Mouse (Mus musculus) limb, embryonic 12.5 days (tissue): ENCODE measurements around the gene Suclg2. TPM values are rescaled to one million over a fixed set of nuclear protein-coding genes. Genes with fewer than 3 reads are reported as not detected.

Source experiments
- ATAC-seq: fragments of 200-750 bp; cut with Nextera tagmentation; 2 replicates; pipeline ENCODE4 v1.8.0; 2017; ENCODE audit warnings: low read depth, moderate TSS enrichment; ENCODE audit not compliant: insufficient number of reproducible peaks, insufficient read depth, low FRiP score, low TSS enrichment
- H3K27ac ChIP-seq: fragments of 300-500 bp; sonication (generic); 2 replicates; pipeline ENCODE4 v1.5.1; 2016; ENCODE audit warnings: mild to moderate bottlenecking, moderate library complexity
- H3K27me3 ChIP-seq: fragments of 300-500 bp; sonication (generic); 2 replicates; pipeline ENCODE4 v1.6.1; 2016; ENCODE audit warnings: mild to moderate bottlenecking, moderate library complexity
- H3K36me3 ChIP-seq: fragments of 300-500 bp; sonication (generic); 2 replicates; pipeline ENCODE4 v1.6.1; 2016; ENCODE audit warnings: mild to moderate bottlenecking, moderate library complexity
- H3K4me1 ChIP-seq: fragments of 300-500 bp; sonication (generic); replicated peaks from 2 replicates; pipeline ENCODE4 v1.6.1; 2016
- H3K4me2 ChIP-seq: fragments of 300-500 bp; sonication (generic); 2 replicates; pipeline ENCODE4 v1.6.1; 2016; ENCODE audit warnings: mild to moderate bottlenecking, moderate library complexity
- H3K4me3 ChIP-seq: fragments of 300-500 bp; sonication (generic); replicated peaks from 2 replicates; pipeline ENCODE4 v1.5.1; 2016; ENCODE audit warnings: mild to moderate bottlenecking
- H3K9ac ChIP-seq: fragments of 300-500 bp; sonication (generic); replicated peaks from 2 replicates; pipeline ENCODE4 v1.6.1; 2016; ENCODE audit warnings: mild to moderate bottlenecking, moderate library complexity
- H3K9me3 ChIP-seq: fragments of 300-500 bp; sonication (generic); 2 replicates; pipeline ENCODE4 v1.6.1; 2016; ENCODE audit warnings: mild to moderate bottlenecking, moderate library complexity
- WGBS: fragments of 180-500 bp; shearing (Covaris S2); methylation state at CpG from one replicate; pipeline ENCODE4 v1.1.7; 2016; 5-methylcytosine and 5-hydroxymethylcytosine counted together
- polyA plus RNA-seq: library from polyadenylated mRNA; unstranded; fragments of >200 nt; fragmentation: Nextera tagmentation; extraction: Ambion mirVana; gene quantifications from 2 replicates; pipeline ENCODE4 v1.2.1, GENCODE M21; 2016

Gene Suclg2
- polyA plus RNA-seq, 1 experiment from 2014 or later = 51.4 TPM

GRCm38 (mm10) chr6:95699326-95699725 is 19.3 kb downstream of the Suclg2 start:
- WGBS = 84% methylated on average over 3 of the region's 3 CpGs
- H3K9me3 ChIP-seq = no peaks in the 10 kb centered on the region
- H3K27me3 ChIP-seq = no peaks in the 10 kb centered on the region
- H3K4me3 ChIP-seq = no peak overlapping the region
- H3K4me2 ChIP-seq = no peak overlapping the region
- peaks cover 27% of the 10 kb centered on the region for H3K4me1 ChIP-seq
- H3K9ac ChIP-seq = no peak overlapping the region
- no peaks in the 10 kb centered on the region for H3K36me3 ChIP-seq
- no peak overlapping the region for H3K27ac ChIP-seq
- no peak for ATAC-seq

DNA sequence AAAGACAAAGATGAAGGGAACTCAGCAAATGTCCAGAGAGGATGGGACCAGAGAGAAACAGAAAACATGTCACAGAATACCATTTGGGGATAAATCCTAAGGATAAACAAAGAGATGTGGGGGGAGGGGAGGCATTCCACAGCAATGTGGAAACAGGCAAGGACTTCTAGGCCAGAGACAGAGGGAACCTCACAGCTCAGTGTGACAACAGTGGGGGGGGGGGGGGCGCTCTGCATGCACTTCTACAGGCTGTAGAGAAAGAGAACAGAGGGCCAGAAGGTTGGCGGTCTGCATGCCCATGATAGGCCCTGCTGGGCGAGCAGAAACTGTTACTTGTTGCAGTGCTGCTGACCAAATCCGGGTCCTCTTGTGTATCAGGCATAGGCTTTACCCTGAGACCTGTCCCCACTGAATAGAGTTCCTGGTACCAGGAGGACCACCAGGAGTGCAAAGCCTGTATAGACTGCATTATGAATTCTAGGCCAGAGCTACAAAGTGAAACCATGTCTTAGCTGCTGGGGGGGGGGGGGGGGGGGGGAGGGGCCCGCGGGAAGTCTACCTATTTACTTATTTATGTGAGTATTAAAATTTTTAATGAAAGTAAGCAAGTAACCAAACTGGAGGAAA is 20.0 kb downstream of the Suclg2 start:
- peaks cover 27% of the 10 kb centered on the region for H3K4me1 ChIP-seq
- no peak overlapping the region for H3K27ac ChIP-seq

GRCm38 (mm10) chr6:95694910-95695309 is 23.7 kb downstream of the Suclg2 start:
- ATAC-seq = no peak
- no peaks in the 10 kb centered on the region for H3K9me3 ChIP-seq
- H3K9ac ChIP-seq = no peak overlapping the region
- H3K36me3 ChIP-seq = no peaks in the 10 kb centered on the region
- H3K4me3 ChIP-seq = no peak overlapping the region
- H3K27ac ChIP-seq = no peak overlapping the region
- WGBS = 76% methylated on average over 4 of the region's 4 CpGs
- H3K4me2 ChIP-seq = no peak overlapping the region
- peaks cover 19% of the 10 kb centered on the region for H3K4me1 ChIP-seq
- H3K27me3 ChIP-seq = no peaks in the 10 kb centered on the region

More for the DNA sequence above, 20.0 kb downstream of the Suclg2 start:
- 26% methylated on average over 6 of the region's 6 CpGs for WGBS
- ATAC-seq = no peak
- H3K9ac ChIP-seq = no peak overlapping the region
- no peaks in the 10 kb centered on the region for H3K27me3 ChIP-seq
- no peak overlapping the region for H3K4me3 ChIP-seq
- H3K4me2 ChIP-seq = no peak overlapping the region
- no peaks in the 10 kb centered on the region for H3K36me3 ChIP-seq
- H3K9me3 ChIP-seq = no peaks in the 10 kb centered on the region

GRCm38 (mm10) chr6:95685242-95685641 is 33.4 kb downstream of the Suclg2 start:
- H3K4me3 ChIP-seq = no peak overlapping the region
- ATAC-seq = no peak
- H3K4me2 ChIP-seq = no peak overlapping the region
- WGBS = 87% methylated on average over 4 of the region's 4 CpGs
- no peaks in the 10 kb centered on the region for H3K9me3 ChIP-seq
- H3K36me3 ChIP-seq = no peaks in the 10 kb centered on the region
- H3K27ac ChIP-seq = no peak overlapping the region
- no peaks in the 10 kb centered on the region for H3K27me3 ChIP-seq
- H3K9ac ChIP-seq = no peak overlapping the region
- no peaks in the 10 kb centered on the region; the same call in 1 of the 2 replicates for H3K4me1 ChIP-seq

- Histone ChIP-seq H3K36me3 (no peaks in the 10 kb centered on the region), H3K4me1 (peaks cover 9% of the 10 kb centered on the region; the same call in 1 of the 2 replicates), H3K9me3 (no peaks in the 10 kb centered on the region), H3K27ac (0 out of 2 replicates have a peak overlapping the region, but pooled peaks have one; percentile 29), H3K4me3 (no peak overlapping the region), H3K27me3 (no peaks in the 10 kb centered on the region), H3K4me2 (no peak overlapping the region), H3K9ac (no peak overlapping the region)
- 71% methylated on average over 3 of the region's 3 CpGs for WGBS
- no peak for ATAC-seq
These were observed 38.9 kb downstream of the Suclg2 start for GRCm38 (mm10) chr6:95679718-95680117.

- Histone ChIP-seq H3K27ac (no peak overlapping the region), H3K4me3 (no peak overlapping the region), H3K9me3 (no peaks in the 10 kb centered on the region), H3K4me2 (no peak overlapping the region), H3K4me1 (peaks cover 9% of the 10 kb centered on the region; the same call in 1 of the 2 replicates), H3K27me3 (no peaks in the 10 kb centered on the region), H3K36me3 (no peaks in the 10 kb centered on the region), H3K9ac (no peak overlapping the region)
- 51% methylated on average over 3 of the region's 3 CpGs for WGBS
- ATAC-seq = no peak
These were observed 39.3 kb downstream of the Suclg2 start for GRCm38 (mm10) chr6:95679261-95679660.

DNA sequence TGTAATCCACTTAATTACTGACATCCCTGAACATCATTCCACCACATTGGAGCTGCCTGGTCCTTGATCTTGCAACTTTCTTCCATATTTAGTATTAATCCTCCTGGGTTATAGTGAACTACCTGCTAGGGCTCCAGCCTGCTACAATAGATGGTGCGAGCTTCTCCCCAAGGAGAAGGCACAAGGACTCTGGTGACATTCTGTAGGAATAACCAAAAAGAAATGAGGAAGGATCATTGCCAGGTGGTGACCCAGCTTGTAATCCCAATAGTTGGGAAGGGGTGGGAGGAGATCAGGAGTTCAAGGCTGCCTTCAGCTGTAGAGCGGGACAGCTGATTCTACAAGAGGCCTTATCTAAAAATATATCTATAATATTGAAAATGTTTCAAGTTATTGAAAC is 41.6 kb downstream of the Suclg2 start:
- 87% methylated on average over 2 of the region's 2 CpGs for WGBS
- no peaks in the 10 kb centered on the region for H3K9me3 ChIP-seq
- no peaks in the 10 kb centered on the region for H3K36me3 ChIP-seq
- no peaks in the 10 kb centered on the region for H3K27me3 ChIP-seq
- ATAC-seq = no peak
- H3K4me1 ChIP-seq = peaks cover 9% of the 10 kb centered on the region; the same call in 1 of the 2 replicates
- H3K4me3 ChIP-seq = no peak overlapping the region
- H3K4me2 ChIP-seq = no peak overlapping the region
- H3K9ac ChIP-seq = no peak overlapping the region
- H3K27ac ChIP-seq = no peak overlapping the region

DNA sequence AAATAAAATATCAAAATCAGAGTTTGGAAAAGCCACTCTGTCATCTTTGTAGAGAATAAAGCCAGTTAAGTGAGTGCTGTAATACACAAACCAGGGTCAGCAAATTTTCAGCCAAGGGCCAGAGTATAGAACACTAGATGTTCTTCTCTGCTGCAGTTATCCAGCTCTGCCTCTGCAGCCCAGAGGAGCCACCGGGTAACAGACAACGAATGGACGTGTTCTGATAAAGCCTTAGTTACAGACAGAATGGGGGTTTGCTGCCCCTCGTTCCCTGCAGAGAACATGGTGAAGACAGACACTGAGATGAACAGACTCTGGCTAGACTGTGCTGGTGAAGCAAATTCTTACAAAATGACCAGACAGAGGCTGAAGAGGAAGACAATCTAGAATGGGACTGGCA is 42.2 kb downstream of the Suclg2 start:
- Histone ChIP-seq H3K4me2 (no peak overlapping the region), H3K27me3 (no peaks in the 10 kb centered on the region), H3K27ac (no peak overlapping the region), H3K4me3 (no peak overlapping the region), H3K9me3 (no peaks in the 10 kb centered on the region), H3K9ac (no peak overlapping the region), H3K36me3 (no peaks in the 10 kb centered on the region), H3K4me1 (peaks cover 9% of the 10 kb centered on the region; the same call in 1 of the 2 replicates)
- 66% methylated on average over 4 of the region's 4 CpGs for WGBS
- ATAC-seq = no peak

DNA sequence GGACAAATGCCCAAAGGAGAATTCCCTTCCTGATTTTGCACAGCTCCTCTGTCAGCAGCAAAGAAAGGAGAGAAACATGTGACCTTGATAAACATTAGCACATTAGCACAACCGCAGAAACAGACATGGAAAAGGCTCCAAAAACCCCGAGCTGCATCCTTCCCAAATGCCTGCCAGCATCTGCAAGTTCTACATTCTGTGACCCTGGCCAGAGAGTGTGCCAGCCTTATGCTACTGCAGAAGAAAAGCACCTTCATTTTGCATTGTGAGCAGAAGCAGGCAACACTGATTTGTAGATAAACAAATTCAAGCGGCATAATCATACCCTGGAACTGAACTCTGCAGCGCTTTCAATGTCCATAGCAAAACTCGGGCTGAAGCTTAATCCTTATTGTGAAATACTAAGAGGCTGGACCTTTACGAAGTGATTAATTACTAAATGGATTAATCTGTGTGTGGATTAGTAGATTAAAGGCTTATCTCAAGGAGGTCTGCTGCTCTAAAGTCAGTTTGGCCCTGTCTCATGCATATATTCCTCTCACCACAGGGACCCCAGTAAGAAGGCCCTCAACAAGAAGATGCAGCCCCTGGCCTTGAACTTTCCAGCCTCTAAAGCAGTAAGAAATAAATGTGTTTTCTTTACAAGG is 43.4 kb downstream of the Suclg2 start:
- ATAC-seq = no peak
- Histone ChIP-seq H3K9me3 (0 out of 2 replicates have a peak, but pooled peaks cover 2% of the 10 kb centered on the region), H3K27me3 (no peaks in the 10 kb centered on the region), H3K9ac (no peak overlapping the region), H3K4me1 (peaks cover 9% of the 10 kb centered on the region; the same call in 1 of the 2 replicates), H3K36me3 (no peaks in the 10 kb centered on the region), H3K4me3 (no peak overlapping the region), H3K4me2 (no peak overlapping the region), H3K27ac (no peak overlapping the region)
- 56% methylated on average over 6 of the region's 6 CpGs for WGBS

DNA sequence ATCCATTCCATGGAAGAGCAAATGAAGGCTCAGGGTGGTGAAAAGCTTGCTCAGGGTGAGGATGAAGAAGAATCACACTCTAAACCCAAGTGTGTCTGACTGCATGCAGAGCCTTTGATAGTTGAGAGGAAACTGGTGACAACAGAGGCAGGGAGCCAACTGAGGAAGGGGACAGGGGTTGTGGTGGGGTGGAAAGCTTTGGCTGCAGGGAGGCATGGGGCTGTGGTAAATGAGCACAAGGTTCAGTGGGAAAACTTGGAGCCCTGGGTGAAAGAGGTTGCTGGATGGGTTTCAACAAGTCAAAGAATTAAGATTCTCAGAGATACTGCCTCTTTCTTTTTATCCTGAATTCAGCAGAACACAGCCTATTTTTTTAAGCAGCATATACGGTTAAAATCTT is 43.9 kb downstream of the Suclg2 start:
- no peak overlapping the region for H3K9ac ChIP-seq
- ATAC-seq = no peak
- H3K27ac ChIP-seq = no peak overlapping the region
- peaks cover 9% of the 10 kb centered on the region; the same call in 1 of the 2 replicates for H3K4me1 ChIP-seq
- no peaks in the 10 kb centered on the region for H3K27me3 ChIP-seq
- no peak overlapping the region for H3K4me2 ChIP-seq
- no peak overlapping the region for H3K4me3 ChIP-seq
- 0 out of 2 replicates have a peak, but pooled peaks cover 2% of the 10 kb centered on the region for H3K9me3 ChIP-seq
- no peaks in the 10 kb centered on the region for H3K36me3 ChIP-seq
- 61% methylated on average over 1 of the region's 1 CpGs for WGBS

GRCm38 (mm10) chr6:95669335-95669729 is 49.3 kb downstream of the Suclg2 start:
- no peak overlapping the region for H3K9ac ChIP-seq
- 60% methylated on average over 3 of the region's 3 CpGs for WGBS
- H3K4me3 ChIP-seq = no peak overlapping the region
- H3K27me3 ChIP-seq = no peaks in the 10 kb centered on the region
- H3K9me3 ChIP-seq = 0 out of 2 replicates have a peak, but pooled peaks cover 2% of the 10 kb centered on the region
- no peak overlapping the region for H3K27ac ChIP-seq
- H3K4me1 ChIP-seq = no peaks in the 10 kb centered on the region
- no peaks in the 10 kb centered on the region for H3K36me3 ChIP-seq
- H3K4me2 ChIP-seq = no peak overlapping the region
- ATAC-seq = no peak
